Mouse (Mus musculus) hindbrain, embryonic 13.5 days (tissue): Measurements from ENCODE around the gene Rhod. TPM values are rescaled to one million over a fixed set of nuclear protein-coding genes. Genes with fewer than 3 reads are reported as not detected.
A peak's percentile ranks its signal among the peaks of the same experiment; 100 is the strongest.

Source experiments
- ATAC-seq: fragments of 200-750 bp; cut with Nextera tagmentation; 2 replicates; pipeline ENCODE4 v1.8.0; 2017; ENCODE audit warnings: moderate TSS enrichment; ENCODE audit not compliant: low FRiP score
- H3K27ac ChIP-seq: fragments of 300-500 bp; sonication (generic); 2 replicates; pipeline ENCODE4 v1.5.1; 2015; ENCODE audit warnings: inconsistent platforms, mild to moderate bottlenecking, moderate library complexity
- H3K27me3 ChIP-seq: fragments of 300-500 bp; sonication (generic); 2 replicates; pipeline ENCODE4 v1.6.1; 2015; ENCODE audit warnings: mild to moderate bottlenecking, inconsistent platforms
- H3K36me3 ChIP-seq: fragments of 300-500 bp; sonication (generic); 2 replicates; pipeline ENCODE4 v1.6.1; 2015; ENCODE audit warnings: mild to moderate bottlenecking, inconsistent platforms
- H3K4me1 ChIP-seq: fragments of 300-500 bp; sonication (generic); replicated peaks from 2 replicates; pipeline ENCODE4 v1.6.1; 2015; ENCODE audit warnings: inconsistent platforms
- H3K4me2 ChIP-seq: fragments of 300-500 bp; sonication (generic); 2 replicates; pipeline ENCODE4 v1.6.1; 2015; ENCODE audit warnings: inconsistent platforms, mild to moderate bottlenecking, moderate library complexity
- H3K4me3 ChIP-seq: fragments of 300-500 bp; sonication (generic); 2 replicates; pipeline ENCODE4 v1.5.1; 2015; ENCODE audit warnings: mild to moderate bottlenecking, inconsistent platforms
- H3K9ac ChIP-seq: fragments of 300-500 bp; sonication (generic); 2 replicates; pipeline ENCODE4 v1.6.1; 2015; ENCODE audit warnings: mild to moderate bottlenecking, inconsistent platforms
- H3K9me3 ChIP-seq: fragments of 300-500 bp; sonication (generic); 2 replicates; pipeline ENCODE4 v1.6.1; 2016; ENCODE audit warnings: inconsistent platforms
- WGBS: fragments of 180-500 bp; shearing (Covaris S2); methylation state at CpG from one replicate; pipeline ENCODE4 v1.1.7; 2015; 5-methylcytosine and 5-hydroxymethylcytosine counted together
- polyA plus RNA-seq: library from polyadenylated mRNA; unstranded; fragments of >200 nt; fragmentation: Nextera tagmentation; extraction: Ambion mirVana; gene quantifications from 2 replicates; pipeline ENCODE4 v1.2.1, GENCODE M21; 2015

Rhod gene
- polyA plus RNA-seq, 1 experiment from 2014 or later: 7.8 TPM

DNA sequence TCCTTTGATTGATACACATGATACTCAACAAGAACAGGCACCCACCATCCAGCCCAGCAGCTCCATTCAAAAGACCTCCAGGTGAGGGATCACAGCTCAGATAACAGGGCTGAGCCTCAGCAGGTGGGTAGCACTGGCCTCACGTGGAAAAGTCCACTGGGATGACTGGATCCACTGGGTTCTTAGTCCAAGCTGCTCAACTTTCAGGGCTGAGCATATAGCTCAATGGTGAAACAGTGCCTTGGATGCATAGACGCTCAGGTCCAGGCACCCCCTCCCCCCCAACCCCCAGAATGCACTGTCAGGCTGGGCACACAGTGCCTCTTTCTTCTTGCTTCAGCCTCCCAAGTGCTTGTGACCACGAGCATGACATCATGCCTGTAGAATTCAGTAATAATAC is 16.2 kb downstream of the Rhod start:
- H3K4me2 ChIP-seq: no peak overlapping the region
- no peaks in the 10 kb centered on the region for H3K36me3 ChIP-seq
- no peak overlapping the region for H3K4me3 ChIP-seq
- H3K27me3 ChIP-seq: no peaks in the 10 kb centered on the region
- H3K9ac ChIP-seq: no peak overlapping the region
- 78% methylated on average over 3 of the region's 3 CpGs for WGBS
- no peak overlapping the region for H3K27ac ChIP-seq
- H3K9me3 ChIP-seq: no peaks in the 10 kb centered on the region
- no peak for ATAC-seq
- no peaks in the 10 kb centered on the region for H3K4me1 ChIP-seq

DNA sequence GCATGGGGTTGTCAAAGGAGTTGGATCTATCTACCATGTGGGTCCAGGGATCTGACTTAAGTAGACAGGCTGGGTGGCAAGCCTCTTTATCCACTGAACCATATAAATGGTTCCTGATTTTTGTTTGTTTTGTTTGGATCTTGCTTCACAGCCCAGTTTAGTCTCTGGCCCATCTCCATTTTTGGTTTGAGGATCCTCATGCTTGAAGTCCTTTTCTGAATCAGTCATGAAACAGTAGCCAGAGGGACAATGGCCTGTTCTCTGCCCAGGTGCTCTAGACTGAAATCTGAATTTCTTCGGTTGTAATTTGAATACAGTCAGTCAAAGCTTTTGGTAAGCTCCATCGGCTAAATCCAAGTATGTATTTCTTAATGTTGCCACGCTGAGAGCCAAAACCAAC is 16.7 kb downstream of the Rhod start:
- H3K27ac ChIP-seq: no peak overlapping the region
- H3K36me3 ChIP-seq: no peaks in the 10 kb centered on the region
- no peak overlapping the region for H3K4me2 ChIP-seq
- WGBS: 96% methylated on average over 3 of the region's 3 CpGs
- H3K9me3 ChIP-seq: no peaks in the 10 kb centered on the region
- H3K4me1 ChIP-seq: no peaks in the 10 kb centered on the region
- no peak overlapping the region for H3K9ac ChIP-seq
- no peaks in the 10 kb centered on the region for H3K27me3 ChIP-seq
- no peak overlapping the region for H3K4me3 ChIP-seq
- ATAC-seq: no peak

DNA sequence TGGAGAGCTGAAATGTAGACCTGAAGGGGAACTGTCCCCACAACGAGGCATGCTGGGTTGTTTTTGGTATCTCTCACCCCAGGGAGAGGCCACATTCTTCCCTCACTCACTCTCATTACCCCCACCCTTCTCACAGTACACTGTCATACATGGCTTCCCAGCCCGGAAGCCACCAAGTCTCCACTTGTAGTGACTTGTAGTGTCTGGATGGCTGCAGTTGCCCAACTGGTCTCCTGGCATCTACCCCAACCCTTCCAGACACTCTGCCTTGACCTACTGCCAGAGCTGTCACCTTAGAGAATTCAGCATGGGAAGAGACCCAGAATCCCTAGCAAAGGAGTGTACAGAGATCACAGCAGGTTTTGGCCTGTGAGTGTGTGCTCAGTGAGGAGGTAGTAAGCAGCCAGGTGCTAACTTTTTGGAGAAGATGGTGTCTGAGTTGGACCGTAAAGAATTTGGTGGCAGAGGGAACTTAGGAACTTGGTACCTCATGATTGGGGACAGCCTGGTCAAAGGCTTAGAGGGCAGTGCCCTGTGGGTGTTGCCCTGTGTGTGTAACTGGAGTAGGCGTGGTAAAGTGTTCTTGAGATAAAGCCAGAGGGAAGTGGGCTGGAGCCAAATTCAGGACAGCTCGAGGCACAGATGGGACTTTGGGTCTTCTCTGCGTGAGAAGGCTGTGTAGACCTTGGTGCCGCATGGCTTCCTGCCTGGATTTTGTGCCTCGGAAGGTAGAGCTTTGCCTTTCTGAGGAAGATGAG is 18.9 kb downstream of the Rhod start:
- Histone ChIP-seq H3K4me2 (no peak overlapping the region), H3K27me3 (no peaks in the 10 kb centered on the region), H3K27ac (no peak overlapping the region), H3K9ac (no peak overlapping the region), H3K9me3 (no peaks in the 10 kb centered on the region), H3K4me3 (no peak overlapping the region), H3K4me1 (no peaks in the 10 kb centered on the region), H3K36me3 (no peaks in the 10 kb centered on the region)
- 90% methylated on average over 8 of the region's 8 CpGs for WGBS
- ATAC-seq: no peak

DNA sequence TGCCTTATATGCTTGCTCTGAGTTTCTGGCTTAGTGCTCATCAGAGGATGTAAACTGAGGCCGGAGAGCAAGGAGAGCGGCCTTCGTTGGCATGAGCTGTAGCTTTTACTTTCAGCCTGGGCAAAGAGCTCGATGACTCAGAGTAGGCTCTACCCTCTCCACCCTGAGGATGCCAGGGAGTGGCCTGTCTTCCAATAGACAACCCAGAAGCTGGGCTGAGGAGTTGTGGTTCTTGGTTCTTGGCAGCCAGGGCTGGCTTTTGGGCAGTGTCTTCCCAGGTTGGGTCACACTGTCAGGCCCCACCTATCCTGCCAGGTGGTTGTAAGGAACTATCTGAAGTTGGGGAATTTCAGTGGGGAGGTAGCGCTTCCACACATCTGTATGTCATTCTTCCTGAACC is 19.5 kb downstream of the Rhod start:
- Histone ChIP-seq H3K4me1 (no peaks in the 10 kb centered on the region), H3K27ac (no peak overlapping the region), H3K27me3 (no peaks in the 10 kb centered on the region), H3K9me3 (no peaks in the 10 kb centered on the region), H3K36me3 (no peaks in the 10 kb centered on the region), H3K4me2 (no peak overlapping the region), H3K9ac (no peak overlapping the region), H3K4me3 (no peak overlapping the region)
- no peak for ATAC-seq
- WGBS: 95% methylated on average over 5 of the region's 5 CpGs

DNA sequence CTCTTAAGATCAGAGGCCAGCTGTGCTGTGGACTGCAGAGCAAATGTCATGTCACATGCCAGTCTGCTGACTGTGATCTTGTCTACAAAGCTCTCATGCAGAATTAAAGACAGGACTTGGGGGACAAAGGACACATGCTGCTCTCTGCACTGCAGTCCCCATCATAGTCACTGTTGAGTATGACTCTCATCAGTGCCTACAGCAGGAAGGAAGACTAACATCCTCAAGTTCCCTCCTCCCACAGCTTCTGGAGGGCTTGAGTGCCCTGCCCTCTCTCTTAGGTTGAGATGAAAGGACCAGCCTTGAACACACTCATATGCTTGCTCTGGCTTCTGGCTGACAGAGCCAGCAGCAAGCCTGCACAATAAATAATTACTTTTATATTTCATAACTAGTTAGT is 21.5 kb downstream of the Rhod start:
- Histone ChIP-seq H3K27me3 (no peaks in the 10 kb centered on the region), H3K36me3 (no peaks in the 10 kb centered on the region), H3K4me2 (no peak overlapping the region), H3K4me3 (no peak overlapping the region), H3K4me1 (no peaks in the 10 kb centered on the region), H3K9me3 (no peaks in the 10 kb centered on the region), H3K27ac (no peak overlapping the region), H3K9ac (no peak overlapping the region)
- ATAC-seq: no peak

DNA sequence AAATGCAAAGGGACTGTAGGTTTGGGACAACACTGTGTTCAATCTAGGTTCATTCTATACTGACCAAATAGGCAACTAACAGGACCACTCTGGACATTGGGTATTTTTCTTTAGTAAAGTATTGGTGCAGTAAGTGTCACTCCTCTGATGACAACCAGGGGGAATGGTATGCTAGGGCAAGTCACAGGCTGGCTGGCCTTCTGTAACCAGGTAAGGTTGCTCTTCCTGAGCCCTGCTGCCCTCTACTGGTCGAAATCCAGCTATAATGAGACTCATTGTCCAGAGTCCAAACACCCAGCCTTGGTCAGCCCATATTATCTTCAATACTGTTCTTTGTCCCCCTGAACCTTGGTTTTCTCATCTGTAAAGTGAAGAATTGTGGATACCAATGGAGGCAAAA is 22.0 kb downstream of the Rhod start:
- Histone ChIP-seq H3K36me3 (no peaks in the 10 kb centered on the region), H3K4me3 (no peak overlapping the region), H3K9me3 (no peaks in the 10 kb centered on the region), H3K27ac (no peak overlapping the region), H3K4me1 (no peaks in the 10 kb centered on the region), H3K27me3 (no peaks in the 10 kb centered on the region), H3K4me2 (no peak overlapping the region), H3K9ac (no peak overlapping the region)
- ATAC-seq: no peak
- 0% methylated on average over 1 of the region's 1 CpGs for WGBS

DNA sequence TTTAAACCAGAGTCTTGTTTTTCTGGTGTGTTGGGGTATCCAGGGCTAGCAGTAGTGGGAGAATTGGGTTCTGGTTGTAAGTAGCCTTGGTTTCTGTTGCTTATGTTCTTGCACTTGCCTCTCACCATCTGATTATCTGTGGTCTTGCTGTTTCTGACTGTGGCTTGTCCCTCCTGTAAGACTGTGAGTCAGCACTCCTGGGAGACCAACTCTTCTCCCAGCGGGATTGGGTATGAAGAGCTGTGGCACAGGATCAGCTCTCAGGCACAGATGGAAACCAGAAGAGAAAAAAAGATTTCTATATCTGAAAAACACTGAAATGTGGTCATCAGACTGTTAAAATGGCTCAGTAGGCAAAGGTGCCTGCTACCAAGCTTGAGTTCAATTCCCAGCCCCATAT is 24.6 kb downstream of the Rhod start:
- 61% methylated on average over 1 of the region's 1 CpGs for whole genome bisulfite sequencing
- Histone ChIP-seq H3K4me1 (no peaks in the 10 kb centered on the region), H3K27me3 (no peaks in the 10 kb centered on the region), H3K36me3 (no peaks in the 10 kb centered on the region), H3K4me2 (no peak overlapping the region), H3K9ac (no peak overlapping the region), H3K27ac (no peak overlapping the region), H3K4me3 (no peak overlapping the region), H3K9me3 (no peaks in the 10 kb centered on the region)
- ATAC-seq: no peak

DNA sequence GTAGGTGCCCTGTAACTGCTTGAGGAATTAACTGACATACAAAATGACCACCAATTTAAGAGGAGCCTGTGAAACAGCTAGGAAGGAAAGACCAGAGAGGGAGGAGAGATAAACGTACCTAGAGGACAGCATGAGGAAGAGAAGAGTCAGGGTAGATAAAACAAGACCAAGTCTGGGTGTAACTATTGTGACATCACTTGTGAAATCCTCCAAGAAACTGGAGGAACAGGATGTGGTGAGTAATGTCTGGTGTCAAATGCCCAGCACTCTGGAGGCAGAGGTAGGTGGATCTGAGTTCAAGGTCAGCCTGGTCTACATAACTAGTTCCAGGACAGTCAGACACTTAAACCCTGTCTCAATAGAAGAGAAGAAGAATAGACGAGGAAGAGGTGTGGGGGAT is 30.2 kb downstream of the Rhod start:
- Histone ChIP-seq H3K27me3 (no peaks in the 10 kb centered on the region), H3K36me3 (no peaks in the 10 kb centered on the region), H3K4me2 (no peak overlapping the region), H3K4me3 (no peak overlapping the region), H3K9ac (no peak overlapping the region), H3K9me3 (no peaks in the 10 kb centered on the region), H3K4me1 (no peaks in the 10 kb centered on the region), H3K27ac (no peak overlapping the region)
- ATAC-seq: no peak
- WGBS: 64% methylated on average over 2 of the region's 2 CpGs

DNA sequence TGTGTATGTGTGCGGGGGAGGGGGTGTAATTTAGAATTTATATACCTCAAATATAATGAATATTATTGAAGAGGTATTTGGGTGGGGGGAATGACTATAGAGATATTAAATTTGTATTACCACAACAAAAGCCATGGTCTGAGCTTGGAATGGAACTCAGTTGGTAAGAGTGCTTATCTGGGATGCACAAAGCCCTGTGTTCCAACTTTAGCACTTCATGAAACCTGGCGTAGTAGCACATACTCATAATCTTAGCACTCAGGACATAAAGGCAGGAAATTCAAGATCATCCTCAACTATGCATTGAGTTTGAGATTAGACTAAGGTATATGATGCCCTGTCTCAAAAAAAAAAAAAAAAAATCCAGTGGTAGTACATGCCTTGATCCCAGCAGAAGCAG is 34.4 kb downstream of the Rhod start:
- no peak for ATAC-seq
- Histone ChIP-seq H3K27ac (no peak overlapping the region), H3K27me3 (no peaks in the 10 kb centered on the region), H3K4me3 (no peak overlapping the region), H3K9me3 (no peaks in the 10 kb centered on the region), H3K36me3 (no peaks in the 10 kb centered on the region), H3K9ac (no peak overlapping the region), H3K4me1 (no peaks in the 10 kb centered on the region), H3K4me2 (no peak overlapping the region)
- 96% methylated on average over 2 of the region's 2 CpGs for WGBS

DNA sequence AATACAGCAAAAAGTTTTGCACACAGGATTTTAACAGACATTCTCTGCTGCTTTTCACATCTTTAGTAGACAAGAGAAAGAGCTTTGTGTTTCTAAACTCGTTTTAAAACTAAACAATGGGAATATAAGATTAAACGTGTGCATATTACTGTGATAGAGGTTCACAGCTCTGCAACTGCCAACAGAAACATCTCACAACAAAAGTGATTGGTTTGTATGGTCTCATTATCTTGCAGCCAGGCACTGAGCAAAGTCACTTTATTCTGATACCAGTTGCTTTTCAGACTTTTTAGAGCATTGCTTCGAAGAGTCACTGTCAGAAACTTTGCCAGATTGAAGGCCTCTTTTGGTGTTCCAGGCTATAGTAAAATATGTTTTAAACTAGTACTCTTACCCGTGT is 40.3 kb downstream of the Rhod start:
- Histone ChIP-seq H3K27me3 (no peaks in the 10 kb centered on the region), H3K27ac (no peak overlapping the region), H3K9ac (no peak overlapping the region), H3K4me2 (no peak overlapping the region; the same call in 1 of the 2 replicates), H3K4me1 (peaks cover 22% of the 10 kb centered on the region), H3K9me3 (no peaks in the 10 kb centered on the region), H3K36me3 (no peaks in the 10 kb centered on the region), H3K4me3 (no peak overlapping the region)
- ATAC-seq: no peak
- WGBS: 75% methylated on average over 4 of the region's 4 CpGs

DNA sequence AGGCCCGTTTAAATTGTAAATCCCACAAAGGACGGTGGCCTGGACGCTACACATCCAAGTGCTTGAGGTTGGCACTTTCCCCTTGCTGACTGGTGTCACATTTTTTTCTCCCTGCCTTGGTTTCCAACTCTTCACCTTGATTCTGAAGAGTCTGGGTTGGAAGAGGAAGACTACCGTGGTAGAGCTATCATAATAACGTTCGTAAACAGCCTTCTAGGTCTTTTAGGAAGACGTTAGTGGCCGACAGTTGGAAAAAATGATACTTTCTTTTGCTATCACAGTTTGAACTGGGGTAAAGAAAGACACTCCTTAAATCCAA is 40.6 kb downstream of the Rhod start:
- H3K4me3 ChIP-seq: peak overlapping the region; percentile 100
- no peaks in the 10 kb centered on the region for H3K27me3 ChIP-seq
- H3K9ac ChIP-seq: peak overlapping the region; percentile 87
- 0 out of 2 replicates have a peak overlapping the region, but pooled peaks have one; percentile 91 for H3K27ac ChIP-seq
- no peaks in the 10 kb centered on the region for H3K9me3 ChIP-seq
- H3K4me2 ChIP-seq: peak overlapping the region; percentile 88
- WGBS: 33% methylated on average over 8 of the region's 8 CpGs
- no peaks in the 10 kb centered on the region for H3K36me3 ChIP-seq
- peaks cover 25% of the 10 kb centered on the region for H3K4me1 ChIP-seq
- no peak for ATAC-seq

DNA sequence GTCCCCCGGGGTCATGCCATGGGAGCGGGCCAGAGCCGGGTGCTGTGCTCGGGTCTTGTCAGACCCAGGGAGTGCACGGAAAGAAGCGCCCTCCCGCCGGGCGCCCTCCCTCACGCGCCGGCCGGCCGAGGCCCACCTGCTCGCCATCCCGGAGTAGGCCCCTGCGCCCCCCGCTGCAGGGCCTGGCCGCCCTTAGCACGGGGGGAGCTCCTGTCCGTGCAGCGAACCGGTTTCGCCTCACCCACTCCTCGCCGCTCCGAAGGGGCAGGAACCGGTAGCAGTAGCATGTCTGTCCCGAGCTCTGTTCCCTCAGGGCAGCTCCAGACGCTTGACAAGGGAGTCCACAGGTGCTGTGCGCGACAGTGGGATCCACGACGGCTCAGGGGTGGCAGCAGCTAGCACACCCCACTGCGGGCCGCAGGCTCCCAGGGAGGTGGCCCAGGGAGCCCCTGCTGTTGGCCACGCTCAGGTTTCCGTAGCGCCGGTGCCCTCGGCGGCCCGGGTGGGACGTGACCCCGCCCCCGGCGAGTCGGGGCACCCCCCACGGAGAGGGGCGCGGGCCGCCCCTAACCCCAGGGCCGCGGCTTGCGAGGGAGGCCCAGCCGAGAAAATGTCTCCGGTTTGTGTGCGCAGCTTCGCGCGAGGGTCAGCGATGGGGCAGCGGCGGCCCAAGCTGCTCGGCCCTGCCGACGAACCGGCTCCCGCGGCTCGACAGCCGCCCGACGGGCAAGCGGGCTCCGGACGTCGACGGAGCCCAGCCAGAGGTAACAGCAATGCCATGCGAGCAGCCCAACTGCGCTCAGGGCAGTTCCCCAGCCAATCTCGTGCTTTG is 41.2 kb downstream of the Rhod start, which contains the start of gene Kdm2a:
Gene Kdm2a (minus strand): TSS at position 488 of the 832 bp plus-strand sequence.
- peak within 1 kb of the TSS; percentile 87 for H3K9ac ChIP-seq
- peak within 1 kb of the TSS; percentile 91 for H3K27ac ChIP-seq
- peak; percentile 78; the same call in 1 of the 2 replicates for ATAC-seq
- no peaks in the 10 kb centered on the region for H3K9me3 ChIP-seq
- H3K4me2 ChIP-seq: peak within 1 kb of the TSS; percentile 88
- no peaks in the 10 kb centered on the region for H3K27me3 ChIP-seq
- 1% methylated on average over 82 of the region's 82 CpGs for WGBS
- H3K36me3 ChIP-seq: peaks cover under 1% of the 10 kb centered on the region; the same call in 1 of the 2 replicates
- peak within 1 kb of the TSS; percentile 100 for H3K4me3 ChIP-seq
- H3K4me1 ChIP-seq: peaks cover 29% of the 10 kb centered on the region
